In the genomic region with DNA sequence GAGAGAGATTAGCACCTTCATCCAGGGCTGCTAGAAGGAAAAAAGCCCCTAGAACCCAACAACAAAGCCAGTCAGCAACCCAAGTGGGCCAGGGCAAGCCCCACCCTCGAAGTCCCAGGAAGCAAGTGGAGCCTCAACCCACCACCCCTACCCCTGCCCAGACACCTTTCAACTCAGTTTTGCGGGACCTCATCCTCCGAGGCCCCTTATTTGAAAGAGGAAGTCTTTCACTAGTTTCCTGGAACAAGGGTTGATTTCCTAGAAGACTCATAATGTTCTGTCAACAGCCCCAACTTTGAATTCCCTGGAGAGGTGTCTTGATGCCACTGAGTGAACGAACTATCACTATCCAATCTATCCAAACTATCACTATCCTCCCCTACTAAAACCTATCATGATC, we compare ENCODE assay signal across 25 mouse cellular contexts. TPM values are rescaled to one million over a fixed set of nuclear protein-coding genes. Genes with fewer than 3 reads are reported as not detected.
A peak's percentile ranks its signal among the peaks of the same experiment; 100 is the strongest.
DNase-seq lines count a peak whose midpoint lies in the region; ATAC-seq and TF ChIP-seq lines count a peak whose summit lies in the region.
"Had no signal": no experiment of that assay in that cellular context is flagged by ENCODE, and none has a peak within 500 bp of the region (broad histone marks: within the 10 kb centered on the region; RNA-seq: fewer than 3 reads in every experiment).

No protein-coding gene starts in this region.

- no peak overlapping the region for H3K4me2 ChIP-seq in CH12.LX (ENCODE audit: insufficient read depth, low read depth, poor library complexity, severe bottlenecking)
- no peak overlapping the region for H3K4me2 ChIP-seq in stomach, postnatal 0 days (replicated peaks; ENCODE audit: low read depth)
- H3K4me2 ChIP-seq: embryonic facial prominence, embryonic 12.5 days; forebrain, embryonic 12.5 days; heart, embryonic 11.5 days; heart, embryonic 15.5 days; hindbrain, embryonic 14.5 days had no signal

- H3K79me2 ChIP-seq in heart, adult 2 months (replicated peaks; ENCODE audit: control insufficient read depth, insufficient read depth, low read length) = peaks cover 7% of the 10 kb centered on the region
- H3K79me2 ChIP-seq in CH12.LX (replicated peaks; ENCODE audit: control insufficient read depth, extremely low read depth, insufficient read depth, poor library complexity, severe bottlenecking) = peaks cover 77% of the 10 kb centered on the region

- no peak for TF ChIP-seq EP300 in heart, adult 2 months (IDR thresholded peaks at IDR 0.05; ENCODE audit: insufficient read depth, low read depth, low read length)
- no peak for TF ChIP-seq EP300 in CH12.LX (IDR thresholded peaks at IDR 0.05; ENCODE audit: low read length)
- no peak for TF ChIP-seq EP300 in stomach, postnatal 0 days (optimal IDR thresholded peaks at IDR 0.05)

- peaks cover 5% of the 10 kb centered on the region for H3K36me3 ChIP-seq in heart, adult 2 months (ENCODE audit: control insufficient read depth, insufficient read depth, low read length)
- H3K36me3 ChIP-seq in CH12.LX (replicated peaks in 1 of 2; ENCODE audit: control insufficient read depth in 1 of 2, insufficient read depth in 1 of 2, low read length in 1 of 2) = peaks cover 26 to 79% of the 10 kb centered on the region in 2 experiments
- H3K36me3 ChIP-seq in limb, embryonic 10.5 days = peaks cover 50% of the 10 kb centered on the region
- H3K36me3 ChIP-seq in stomach, postnatal 0 days (ENCODE audit: control insufficient read depth, insufficient read depth, low read length) = peaks cover 4% of the 10 kb centered on the region; the same call in 1 of the 2 replicates

- intact Hi-C loops in heart, adult 2 months (cut with DNase I) = loop anchor here (10.0 kb wide), 1 partner anchor 335 kb away; no protein-coding TSS in a partner anchor
- intact Hi-C loops in left cerebral cortex, postnatal 10 days (cut with DNase I) = no loop called here

- H3K4me3 ChIP-seq in heart, adult 2 months = no peak overlapping the region
- H3K4me3 ChIP-seq in CH12.LX (replicated peaks in 1 of 3; ENCODE audit: low read depth in 2 of 3, low read length in 2 of 3, poor library complexity in 1 of 3) = no peak overlapping the region
- no peak overlapping the region for H3K4me3 ChIP-seq in limb, embryonic 10.5 days
- H3K4me3 ChIP-seq in stomach, postnatal 0 days (ENCODE audit: low read depth, low read length) = no peak overlapping the region
- H3K4me3 ChIP-seq: embryonic facial prominence, embryonic 12.5 days; forebrain, embryonic 12.5 days; heart, embryonic 15.5 days; hindbrain, embryonic 10.5 days had no signal

- in situ Hi-C loops in CH12.LX (cut with MboI; ENCODE audit: low pct_ligation_motif_present, low pct_unique_long_range_greater_than_20kb, low sequenced_read_pairs) = no loop called here

- no peak overlapping the region for H3K9ac ChIP-seq in heart, adult 2 months (ENCODE audit: low read depth, low read length)
- no peak overlapping the region for H3K9ac ChIP-seq in CH12.LX (ENCODE audit: insufficient read depth, low read depth)
- H3K9ac ChIP-seq in stomach, postnatal 0 days (ENCODE audit: low read length) = no peak overlapping the region
- H3K9ac ChIP-seq: embryonic facial prominence, embryonic 12.5 days; forebrain, embryonic 12.5 days; heart, embryonic 15.5 days; hindbrain, embryonic 14.5 days had no signal

- no peaks in the 10 kb centered on the region for H3K27me3 ChIP-seq in heart, adult 2 months (ENCODE audit: control insufficient read depth, insufficient read depth, low read length)
- no peaks in the 10 kb centered on the region for H3K27me3 ChIP-seq in CH12.LX (replicated peaks)
- H3K27me3 ChIP-seq in limb, embryonic 10.5 days (ENCODE audit: low read depth, poor library complexity, severe bottlenecking) = no peaks in the 10 kb centered on the region
- H3K27me3 ChIP-seq in stomach, postnatal 0 days (ENCODE audit: control insufficient read depth, insufficient read depth, low read length) = no peaks in the 10 kb centered on the region
- H3K27me3 ChIP-seq: embryonic facial prominence, embryonic 12.5 days; forebrain, embryonic 12.5 days; heart, embryonic 15.5 days had no signal

- no peak for TF ChIP-seq POLR2A in heart, adult 2 months (IDR thresholded peaks at IDR 0.05; ENCODE audit: insufficient read depth, low read depth, low read length)
- TF ChIP-seq POLR2A in CH12.LX (IDR thresholded peaks at IDR 0.05; ENCODE audit: low read depth, low read length) = no peak

- no peak for DNase-seq in heart, adult 2 months
- no peak for DNase-seq in heart, postnatal 4 days
- DNase-seq in CD4-positive, CD25-positive, alpha-beta regulatory T cell, adult 2 months (ENCODE audit: low read depth, low spot score) = peak; percentile 35
- DNase-seq in CH12.LX (ENCODE audit: extremely low read depth) = peak; percentile 24
- no peak for DNase-seq in limb, embryonic 10.5 days (ENCODE audit: low spot score)
- no peak for DNase-seq in left cerebral cortex, postnatal 10 days (ENCODE audit: extremely low spot score in 1 of 2, low spot score in 2 of 2)
- DNase-seq in stomach, postnatal 0 days (ENCODE audit: low spot score) = no peak
- DNase-seq: adrenal gland, postnatal 10 days; cerebellum, adult 11-12 months; cerebellum, adult 9-10 months; cerebellum, postnatal 25 days; gastrocnemius, postnatal 25 days; heart, postnatal 14 days had no signal

- peak; percentile 28 for ATAC-seq in activated CD4-positive, CD25-positive, alpha-beta regulatory T cell, adult 4 months
- ATAC-seq in stomach, postnatal 0 days (ENCODE audit: low FRiP score, low TSS enrichment) = no peak
- ATAC-seq: forebrain, embryonic 16.5 days; intestine, postnatal 0 days had no signal

- peak overlapping the region; percentile 73 for H3K27ac ChIP-seq in heart, adult 2 months
- H3K27ac ChIP-seq in CH12.LX (ENCODE audit: insufficient read depth, low read depth) = no peak overlapping the region
- no peak overlapping the region for H3K27ac ChIP-seq in limb, embryonic 10.5 days
- H3K27ac ChIP-seq in stomach, postnatal 0 days (replicated peaks) = no peak overlapping the region
- H3K27ac ChIP-seq: embryonic facial prominence, embryonic 12.5 days; forebrain, embryonic 12.5 days; heart, embryonic 15.5 days; hindbrain, embryonic 10.5 days; hindbrain, embryonic 14.5 days had no signal

- no peak for TF ChIP-seq CTCF in heart, adult 2 months (IDR thresholded peaks at IDR 0.05)
- no peak for TF ChIP-seq CTCF in CH12.LX (conservative IDR thresholded peaks at IDR 0.05 in 1 of 2, IDR thresholded peaks at IDR 0.05 in 1 of 2; ENCODE audit: low read depth in 2 of 2, low read length in 2 of 2)
- TF ChIP-seq CTCF in stomach, postnatal 0 days (IDR thresholded peaks at IDR 0.05; ENCODE audit: low read depth) = no peak

- TF ChIP-seq RAD21 in CH12.LX (IDR thresholded peaks at IDR 0.05; ENCODE audit: low read depth, low read length) = no peak

- dilution Hi-C loops in CH12.LX (cut with MboI; ENCODE audit: extremely low pct_ligation_motif_present, extremely low pct_unique_long_range_greater_than_20kb, low sequenced_read_pairs) = no loop called here

- peaks cover 28% of the 10 kb centered on the region for H3K4me1 ChIP-seq in heart, adult 2 months (ENCODE audit: control insufficient read depth, insufficient read depth, low read length)
- peaks cover 6 to 87% of the 10 kb centered on the region in 2 experiments; a peak in 3 of 4 replicates for H3K4me1 ChIP-seq in CH12.LX (ENCODE audit: control insufficient read depth in 1 of 2, insufficient read depth in 2 of 2)
- H3K4me1 ChIP-seq in limb, embryonic 10.5 days = peaks cover 6% of the 10 kb centered on the region
- H3K4me1 ChIP-seq in stomach, postnatal 0 days (replicated peaks; ENCODE audit: control insufficient read depth, insufficient read depth) = no peaks in the 10 kb centered on the region

- WGBS in heart, adult 2 months = 50% methylated on average over 4 of the region's 4 CpGs
- WGBS in limb, embryonic 10.5 days = 92% methylated on average over 4 of the region's 4 CpGs
- WGBS in stomach, postnatal 0 days = 88% methylated on average over 4 of the region's 4 CpGs

- no peaks in the 10 kb centered on the region for H3K9me3 ChIP-seq in CH12.LX (replicated peaks; ENCODE audit: low read length)
- no peaks in the 10 kb centered on the region for H3K9me3 ChIP-seq in limb, embryonic 10.5 days (replicated peaks)
- H3K9me3 ChIP-seq in stomach, postnatal 0 days (ENCODE audit: control insufficient read depth, low read length) = no peaks in the 10 kb centered on the region
- H3K9me3 ChIP-seq: embryonic facial prominence, embryonic 12.5 days; forebrain, embryonic 12.5 days; heart, embryonic 15.5 days; hindbrain, embryonic 10.5 days had no signal

RNA-seq across cellular contexts. Expression of gene Rab5c, which starts 8.0 kb away (rescaled TPM):
- 10 to 100 TPM; 53.0 to 56.3 TPM for total RNA-seq in heart, adult 2 months (2021)
- polyA plus RNA-seq in heart, adult 2 months (2012; rRNA removed) = 69.3 and 97.8 TPM in 2 replicates
- total RNA-seq in heart, postnatal 4 days (2021) = 10 to 100 TPM; 78.8 to 83.6 TPM
- 121 and 144 TPM in 2 replicates for total RNA-seq in CH12.LX (2012; rRNA removed)
- 135 and 150 TPM in 2 replicates for total RNA-seq in CH12.LX (2014; rRNA removed)
- 144 and 156 TPM in 2 replicates for polyA plus RNA-seq in CH12.LX (2012; ENCODE audit: insufficient read length, low read depth)
- polyA plus RNA-seq in activated CD4-positive, CD25-positive, alpha-beta regulatory T cell, adult 4 months (2017; shearing (Covaris generic)) = 10 to 100 TPM; 29.0 to 44.1 TPM
- polyA plus RNA-seq in limb, embryonic 10.5 days (2016; fragmentation: Nextera tagmentation; extraction: Ambion mirVana) = 13.1 and 16.8 TPM in 2 replicates
- 100 to 1,000 TPM; 162 to 167 TPM for total RNA-seq in left cerebral cortex, postnatal 10 days (2021)
- polyA plus RNA-seq in stomach, postnatal 0 days (2015; fragmentation: Nextera tagmentation; extraction: Ambion mirVana) = 18.4 and 22.0 TPM in 2 replicates

RNA-seq across cellular contexts. Expression of gene Hspb9, which starts 16.3 kb away (rescaled TPM):
- not detected for total RNA-seq in heart, adult 2 months (2021)
- polyA plus RNA-seq in heart, adult 2 months (2012; rRNA removed) = 0.50 and 0.62 TPM in 2 replicates
- not detected for total RNA-seq in heart, postnatal 4 days (2021)
- total RNA-seq in CH12.LX (2012; rRNA removed) (not detected in 2 replicates), CH12.LX (2014; rRNA removed) (not detected in 2 replicates)
- 0.54 and 0.57 TPM in 2 replicates for polyA plus RNA-seq in CH12.LX (2012; ENCODE audit: insufficient read length, low read depth)
- polyA plus RNA-seq in activated CD4-positive, CD25-positive, alpha-beta regulatory T cell, adult 4 months (2017; shearing (Covaris generic)) = under 1 TPM; 0.70 to 0.78 TPM
- 0.31 and 0.56 TPM in 2 replicates for polyA plus RNA-seq in limb, embryonic 10.5 days (2016; fragmentation: Nextera tagmentation; extraction: Ambion mirVana)
- total RNA-seq in left cerebral cortex, postnatal 10 days (2021) = not detected
- 0.13 and 0.22 TPM in 2 replicates for polyA plus RNA-seq in stomach, postnatal 0 days (2015; fragmentation: Nextera tagmentation; extraction: Ambion mirVana)
- total RNA-seq: gastrocnemius, postnatal 25 days; granulocyte monocyte progenitor cell, adult 5-6 weeks; heart, postnatal 14 days had no signal
- polyA plus RNA-seq: brain, embryonic 14.5 days; embryonic facial prominence, embryonic 12.5 days; forebrain, embryonic 16.5 days; frontal cortex, adult 2 months; heart, embryonic 11.5 days; heart, embryonic 15.5 days; hindbrain, embryonic 14.5 days had no signal

RNA-seq across cellular contexts. Expression of gene Kat2a, which starts 17.7 kb away (rescaled TPM):
- total RNA-seq in heart, adult 2 months (2021) = 10 to 100 TPM; 13.1 to 14.0 TPM
- polyA plus RNA-seq in heart, adult 2 months (2012; rRNA removed) = 18.9 and 21.7 TPM in 2 replicates
- total RNA-seq in heart, postnatal 4 days (2021) = 10 to 100 TPM; 17.5 to 18.0 TPM
- total RNA-seq in CH12.LX (2012; rRNA removed) (30.7 and 34.2 TPM in 2 replicates), CH12.LX (2014; rRNA removed) (25.3 and 27.2 TPM in 2 replicates)
- 81.0 and 82.9 TPM in 2 replicates for polyA plus RNA-seq in CH12.LX (2012; ENCODE audit: insufficient read length, low read depth)
- polyA plus RNA-seq in activated CD4-positive, CD25-positive, alpha-beta regulatory T cell, adult 4 months (2017; shearing (Covaris generic)) = 10 to 100 TPM; 11.2 to 13.3 TPM
- 77.2 and 87.7 TPM in 2 replicates for polyA plus RNA-seq in limb, embryonic 10.5 days (2016; fragmentation: Nextera tagmentation; extraction: Ambion mirVana)
- 10 to 100 TPM; 68.3 to 68.6 TPM for total RNA-seq in left cerebral cortex, postnatal 10 days (2021)
- polyA plus RNA-seq in stomach, postnatal 0 days (2015; fragmentation: Nextera tagmentation; extraction: Ambion mirVana) = 24.6 and 27.2 TPM in 2 replicates

RNA-seq across cellular contexts. Expression of gene Dhx58, which starts 25.9 kb away (rescaled TPM):
- under 1 TPM; 0.55 to 0.70 TPM for total RNA-seq in heart, adult 2 months (2021)
- 2.8 and 3.0 TPM in 2 replicates for polyA plus RNA-seq in heart, adult 2 months (2012; rRNA removed)
- total RNA-seq in heart, postnatal 4 days (2021) = under 1 TPM; 0.62 to 0.83 TPM
- total RNA-seq in CH12.LX (2012; rRNA removed) = 6.3 and 7.2 TPM in 2 replicates
- total RNA-seq in CH12.LX (2014; rRNA removed) = 5.7 and 6.4 TPM in 2 replicates
- 14.7 and 15.7 TPM in 2 replicates for polyA plus RNA-seq in CH12.LX (2012; ENCODE audit: insufficient read length, low read depth)
- 10 to 100 TPM; 25.3 to 42.0 TPM for polyA plus RNA-seq in activated CD4-positive, CD25-positive, alpha-beta regulatory T cell, adult 4 months (2017; shearing (Covaris generic))
- polyA plus RNA-seq in limb, embryonic 10.5 days (2016; fragmentation: Nextera tagmentation; extraction: Ambion mirVana) = 3.1 and 4.4 TPM in 2 replicates
- total RNA-seq in left cerebral cortex, postnatal 10 days (2021) = 1 to 10 TPM; 1.8 to 1.9 TPM
- 2.6 and 2.9 TPM in 2 replicates for polyA plus RNA-seq in stomach, postnatal 0 days (2015; fragmentation: Nextera tagmentation; extraction: Ambion mirVana)

RNA-seq across cellular contexts. Expression of gene Kcnh4, which starts 29.8 kb away (rescaled TPM):
- not detected for total RNA-seq in heart, adult 2 months (2021)
- polyA plus RNA-seq in heart, adult 2 months (2012; rRNA removed) = 0.04 TPM in 1 of 2 replicates, not detected in the other
- total RNA-seq in heart, postnatal 4 days (2021) = not detected
- 1.8 and 2.2 TPM in 2 replicates for total RNA-seq in CH12.LX (2012; rRNA removed)
- total RNA-seq in CH12.LX (2014; rRNA removed) = 0.87 and 1.0 TPM in 2 replicates
- 3.4 and 4.0 TPM in 2 replicates for polyA plus RNA-seq in CH12.LX (2012; ENCODE audit: insufficient read length, low read depth)
- polyA plus RNA-seq in activated CD4-positive, CD25-positive, alpha-beta regulatory T cell, adult 4 months (2017; shearing (Covaris generic)) = under 1 TPM; 0.11 to 0.34 TPM
- polyA plus RNA-seq in limb, embryonic 10.5 days (2016; fragmentation: Nextera tagmentation; extraction: Ambion mirVana) = not detected in 2 replicates
- 1 to 10 TPM; 7.8 to 9.5 TPM for total RNA-seq in left cerebral cortex, postnatal 10 days (2021)
- 0.06 TPM in 2 replicates for polyA plus RNA-seq in stomach, postnatal 0 days (2015; fragmentation: Nextera tagmentation; extraction: Ambion mirVana)
- total RNA-seq: gastrocnemius, postnatal 25 days; granulocyte monocyte progenitor cell, adult 5-6 weeks; heart, postnatal 14 days had no signal
- polyA plus RNA-seq: heart, embryonic 11.5 days; heart, embryonic 15.5 days had no signal

Comparison
In these comparisons a context has a peak if more than half of its experiments do, and no peak if none do; other contexts are left out.
1. DNase-seq: peak in CD4-positive, CD25-positive, alpha-beta regulatory T cell, adult 2 months (single experiment) and CH12.LX (single experiment); none in heart, adult 2 months (0 of 2), heart, postnatal 4 days (single experiment), limb, embryonic 10.5 days (single experiment), left cerebral cortex, postnatal 10 days (0 of 2) and stomach, postnatal 0 days (single experiment).